Mouse (Mus musculus): ENCODE results near the gene Col8a1. TPM values are rescaled to one million over a fixed set of nuclear protein-coding genes. Genes with fewer than 3 reads are reported as not detected.

Col8a1 gene
- total RNA-seq (2021) = 1 to 10 TPM in 1 of 2 experiments, under 1 TPM in 1; 0.83 to 3.0 TPM
- long read RNA-seq = 0 reads

DNA sequence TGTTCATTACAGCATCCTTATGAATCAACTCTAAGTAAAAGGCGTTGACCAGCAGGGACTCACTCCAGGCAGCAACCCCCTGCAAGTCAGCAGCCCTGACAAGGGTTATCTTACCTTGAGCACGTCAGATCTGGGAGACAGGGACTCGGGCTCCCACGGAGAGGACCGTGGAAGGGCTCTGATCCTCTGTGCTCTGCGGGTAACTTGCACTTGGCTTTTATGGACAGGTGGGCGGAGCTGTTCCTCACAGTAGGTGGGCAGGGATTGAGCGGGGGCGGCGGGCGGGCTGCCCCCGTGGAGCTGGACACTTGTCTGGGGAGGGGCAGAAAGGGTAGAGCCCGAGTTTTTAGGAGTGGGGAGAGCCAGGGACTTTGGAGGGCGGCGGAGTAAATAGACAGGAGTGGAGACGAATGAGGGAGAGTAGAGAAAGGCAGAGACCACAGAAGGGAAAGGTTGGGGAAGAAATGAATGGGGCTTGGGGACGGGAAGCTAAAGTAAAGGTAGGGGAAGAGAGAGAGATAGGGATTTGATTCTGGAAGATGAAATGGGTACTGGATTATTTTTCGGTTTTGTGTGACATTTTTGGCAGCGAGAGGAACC is at the start of gene Col8a1:
Gene Col8a1, minus strand, starts transcription at position 212 of the 600 bp plus-strand sequence.
- no peak for DNase-seq (ENCODE audit: low spot score in 2 of 2)

DNA sequence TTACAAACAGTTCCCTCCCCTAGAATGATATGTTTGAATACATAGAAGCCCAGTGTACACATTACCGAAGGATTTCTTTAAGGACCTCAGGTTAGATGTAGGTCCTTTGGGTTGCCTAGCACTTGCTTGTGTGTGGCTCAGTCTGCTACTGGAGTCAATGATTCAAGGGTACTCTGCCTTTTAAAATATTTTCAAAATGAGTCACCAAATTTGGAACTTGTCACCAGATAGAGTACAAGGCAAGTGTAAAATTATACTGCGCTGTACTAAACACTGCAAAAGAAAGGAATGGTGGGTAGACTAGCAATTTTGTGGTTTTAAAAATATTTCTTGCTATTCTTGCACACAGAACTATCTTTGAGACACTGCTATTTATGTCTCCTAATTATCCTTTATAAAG is 47.3 kb upstream of the Col8a1 start:
- DNase-seq (ENCODE audit: low spot score in 2 of 2) = no peak

DNA sequence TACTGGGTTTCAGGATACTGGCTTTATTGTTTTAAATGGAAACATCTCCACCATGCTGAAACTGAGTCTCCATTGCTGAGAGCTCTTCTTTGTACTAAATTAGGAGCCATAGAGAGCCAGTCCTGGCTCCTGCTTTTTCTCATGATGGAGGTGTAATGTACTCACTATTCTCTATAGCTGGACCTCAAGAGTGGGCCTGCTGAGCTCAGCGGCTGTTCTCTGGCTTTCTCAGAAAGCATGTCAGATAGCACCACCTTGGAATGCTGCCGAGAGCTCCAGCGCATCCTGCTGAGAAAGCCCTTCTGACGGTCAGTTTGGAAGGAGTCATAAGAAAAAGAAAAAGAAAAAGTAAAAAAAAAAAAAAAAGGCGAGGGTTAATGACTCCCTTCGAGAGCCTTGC is 41.8 kb upstream of the Col8a1 start:
- no peak for DNase-seq (ENCODE audit: low spot score in 2 of 2)

DNA sequence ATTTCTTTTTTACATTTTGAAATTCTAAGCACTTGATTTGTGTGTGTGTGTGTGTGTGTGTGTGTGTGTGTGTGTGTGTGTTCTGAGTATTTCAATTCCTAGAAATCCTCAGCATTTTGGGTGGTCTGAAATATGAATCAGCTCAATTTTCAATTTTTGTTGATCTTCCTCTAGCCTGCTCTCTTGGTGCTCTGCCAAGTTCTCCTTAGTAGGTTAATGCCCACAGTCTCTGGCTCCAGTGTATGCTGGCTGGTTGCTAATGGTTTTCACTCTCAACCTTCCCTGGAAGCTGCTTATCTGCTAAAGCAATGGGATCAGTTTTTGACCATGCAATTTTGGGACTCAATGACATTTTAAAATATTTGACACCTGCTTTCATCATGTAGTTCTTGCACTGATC is 24.5 kb upstream of the Col8a1 start:
- DNase-seq (ENCODE audit: low spot score in 2 of 2) = no peak

DNA sequence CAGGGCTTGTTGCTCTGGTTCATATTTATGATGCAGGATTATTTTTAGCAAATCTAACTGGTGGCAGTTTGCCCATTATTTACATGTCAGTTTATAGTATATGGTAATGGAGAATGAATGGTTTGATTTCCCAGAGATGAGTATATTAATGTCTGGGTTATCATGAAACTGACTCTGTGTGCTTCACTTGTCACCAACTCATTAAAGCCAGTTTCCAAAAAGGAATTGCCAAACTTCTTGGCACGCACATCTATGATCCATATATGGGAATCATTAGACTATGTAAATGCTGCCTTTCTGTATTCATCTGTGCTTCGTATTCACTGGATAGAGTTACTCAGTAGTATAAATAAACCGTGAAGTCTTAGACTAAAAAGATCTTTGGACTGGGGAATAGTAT is 11.1 kb upstream of the Col8a1 start:
- no peak for DNase-seq (ENCODE audit: low spot score in 2 of 2)

DNA sequence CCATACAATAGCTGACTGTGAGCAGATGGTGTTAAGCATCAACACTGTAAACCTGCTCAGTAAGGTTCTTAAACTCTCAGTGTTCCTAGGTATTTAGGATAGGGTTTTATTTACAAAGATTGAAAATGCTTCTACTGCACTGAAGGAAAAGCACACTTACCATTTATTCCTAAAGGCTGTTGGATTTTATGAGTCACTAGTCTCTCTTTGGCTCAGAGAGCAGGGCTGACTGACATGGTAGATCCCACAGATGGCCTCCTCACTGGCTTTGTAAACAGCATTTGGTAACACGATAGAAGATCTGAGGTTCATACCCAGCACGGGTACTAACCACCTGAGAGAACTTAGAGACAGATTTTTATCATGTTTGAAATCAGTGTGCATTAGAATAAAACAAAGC is 5.3 kb upstream of the Col8a1 start:
- no peak for DNase-seq (ENCODE audit: low spot score in 2 of 2)

DNA sequence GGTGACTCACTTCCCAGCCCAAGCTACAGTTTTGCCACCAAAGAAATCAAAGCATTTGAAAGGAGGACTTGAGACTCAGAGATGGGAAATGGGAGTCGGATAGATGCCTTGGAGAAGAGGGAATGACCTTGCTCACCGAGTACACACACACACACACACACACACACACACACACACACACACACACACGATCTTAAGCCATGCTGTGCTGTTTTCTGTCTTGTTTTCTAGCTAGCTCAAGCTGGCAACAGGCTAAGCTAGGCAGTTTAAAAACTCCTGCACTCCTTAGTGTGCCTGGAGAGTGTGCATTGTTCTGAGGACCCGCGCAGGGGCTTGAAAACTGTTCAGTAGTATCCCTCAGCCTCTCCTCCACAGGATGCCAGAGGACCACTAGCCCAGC is 1.2 kb upstream of the Col8a1 start:
- no peak for DNase-seq (ENCODE audit: low spot score in 2 of 2)

DNA sequence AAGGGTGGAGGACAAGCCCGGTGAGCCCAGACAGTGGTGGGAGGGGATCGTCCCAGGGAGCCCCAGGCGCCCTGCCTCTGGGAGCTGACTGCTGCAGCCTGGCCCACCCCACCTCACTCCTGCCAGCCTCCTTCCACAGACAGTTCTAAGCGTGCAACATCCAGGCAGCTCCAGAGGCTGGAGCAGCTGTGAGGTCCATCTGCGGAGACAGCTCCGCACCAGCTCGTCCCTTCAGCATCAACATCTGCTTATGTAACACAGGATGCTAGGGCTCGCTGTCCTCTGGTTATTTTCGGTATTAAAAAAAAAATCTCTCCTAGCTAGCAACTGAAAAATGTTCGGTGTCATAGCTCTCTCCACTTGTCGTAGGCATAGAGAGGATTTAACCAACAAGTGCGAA is 704 bp upstream of the Col8a1 start:
- DNase-seq (ENCODE audit: low spot score in 2 of 2) = peak; percentile 10 to 14

DNA sequence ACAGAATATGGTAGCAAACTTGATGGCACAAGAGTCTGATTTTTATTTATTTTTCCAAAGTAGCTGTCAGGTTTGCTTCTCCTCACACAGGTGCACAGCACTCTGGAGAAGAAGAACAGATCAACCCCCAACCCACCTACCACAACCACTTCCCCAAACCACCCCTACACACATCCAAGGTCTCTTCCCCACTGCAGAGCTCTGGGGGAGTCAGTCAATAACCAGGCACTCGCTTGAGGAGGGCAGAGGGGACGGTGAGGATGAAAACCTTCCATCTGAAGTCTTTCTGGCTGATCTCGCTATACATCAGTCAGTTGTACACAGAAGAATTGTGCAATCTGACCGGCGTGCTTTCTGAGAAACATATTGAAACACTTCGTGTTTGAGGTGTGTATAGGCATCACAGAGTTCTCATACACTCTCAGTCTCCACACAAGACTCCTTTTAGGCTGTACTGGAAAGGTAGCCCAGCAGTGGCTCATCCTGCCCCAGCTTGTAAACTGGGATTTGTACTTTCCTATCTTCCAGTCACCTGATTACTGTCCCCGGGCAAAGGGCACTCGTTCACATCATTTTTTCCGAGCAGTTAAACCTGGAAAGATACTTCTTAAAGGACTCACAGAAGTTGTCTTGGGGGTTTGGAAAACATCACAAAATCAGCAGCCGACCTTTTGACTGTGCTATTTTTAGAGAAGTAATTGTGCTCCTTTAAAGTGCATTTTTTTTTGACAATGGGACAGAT is 827 bp downstream of the Col8a1 start:
- no peak for DNase-seq (ENCODE audit: low spot score in 2 of 2)

DNA sequence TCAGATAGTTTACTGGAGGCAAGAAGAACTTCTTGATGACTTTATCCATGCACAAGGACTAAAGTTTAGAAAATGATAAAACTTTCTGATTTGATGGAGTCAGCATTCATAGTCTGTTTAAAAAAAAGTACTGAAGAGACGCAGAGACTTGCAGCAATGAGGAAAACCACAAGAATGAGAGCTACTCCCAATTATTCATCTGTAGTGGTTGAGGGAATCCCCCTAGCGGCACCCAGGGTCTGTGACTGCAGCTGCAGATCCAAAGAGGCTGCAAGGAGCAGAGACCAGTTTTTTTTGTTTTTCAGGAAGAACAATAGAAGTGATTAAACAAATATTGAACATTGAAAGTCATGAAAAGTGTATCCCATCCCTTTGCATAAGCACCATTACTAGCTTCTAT is 4.0 kb downstream of the Col8a1 start:
- DNase-seq (ENCODE audit: low spot score in 2 of 2) = no peak

DNA sequence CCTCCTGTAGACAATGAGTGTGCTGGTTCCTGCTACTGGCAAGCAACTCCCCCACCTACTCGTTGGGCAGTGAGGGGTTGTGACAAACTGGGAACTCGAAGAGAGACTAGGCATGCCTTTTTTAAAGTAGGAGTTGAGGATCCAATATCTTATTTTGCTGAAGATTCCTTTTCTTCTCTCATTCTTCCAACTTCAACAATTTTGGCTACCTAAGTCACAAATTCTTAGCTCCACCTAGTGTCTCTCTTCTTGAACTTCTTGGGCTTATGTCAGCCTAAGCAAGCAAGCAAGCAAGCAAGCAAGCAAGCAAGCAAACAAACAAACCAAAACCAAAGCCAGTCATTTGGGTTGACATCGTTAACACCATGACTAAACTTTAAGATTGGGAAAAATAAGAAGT is 6.4 kb downstream of the Col8a1 start:
- DNase-seq (ENCODE audit: low spot score in 2 of 2) = no peak

DNA sequence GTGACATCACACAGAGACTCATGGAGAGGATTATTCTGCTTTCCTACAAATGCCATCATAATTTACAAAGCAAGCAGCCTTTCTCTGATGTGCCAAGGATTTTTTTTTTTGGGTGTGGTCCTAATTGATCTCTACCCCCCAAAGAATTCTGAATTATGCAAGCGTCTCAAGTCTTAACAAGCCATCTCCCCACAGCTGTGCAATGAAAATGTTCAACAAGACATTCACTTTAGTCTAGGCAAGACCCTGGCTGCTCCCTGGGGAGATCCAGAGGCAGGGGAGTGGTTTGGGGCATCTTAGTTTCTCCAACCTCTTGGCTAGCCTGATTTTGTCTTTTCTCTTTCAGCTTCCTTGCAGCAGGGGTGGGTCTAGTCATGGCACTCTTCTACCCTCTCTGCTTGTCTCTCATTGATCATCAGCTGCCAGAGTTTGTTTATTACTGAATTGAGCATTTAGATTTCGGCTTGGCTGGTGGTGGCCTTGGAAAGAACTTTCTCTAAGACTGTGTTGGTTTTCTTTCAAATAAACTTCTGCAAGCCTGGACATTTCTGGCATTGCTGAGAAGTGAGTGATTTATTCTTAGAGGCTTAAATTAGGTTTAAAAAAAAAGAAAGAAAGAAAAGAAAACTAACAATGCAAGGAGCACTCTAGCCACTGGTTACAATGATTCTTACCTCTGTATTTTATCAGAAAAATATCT is 7.0 kb downstream of the Col8a1 start:
- DNase-seq (ENCODE audit: low spot score in 2 of 2) = no peak

DNA sequence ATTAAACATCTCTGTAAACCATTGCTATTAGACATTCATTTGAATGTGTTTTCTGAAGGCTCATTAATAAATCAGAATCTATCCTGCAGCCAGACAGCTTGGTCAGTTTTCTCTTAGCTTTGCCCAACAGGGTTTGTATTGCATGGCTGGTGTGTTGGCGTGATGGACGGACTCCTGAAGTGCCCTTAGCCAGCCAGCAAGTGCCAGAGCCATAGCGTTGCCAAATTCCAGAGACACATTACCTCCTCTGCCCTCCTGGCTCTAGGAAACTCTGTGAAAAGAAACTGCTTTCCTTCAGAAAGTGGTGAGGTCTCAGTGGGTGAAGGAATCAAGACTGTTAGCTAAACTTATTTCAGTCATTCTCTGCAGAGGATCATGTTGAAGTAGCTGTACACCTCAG is 14.4 kb downstream of the Col8a1 start:
- no peak for DNase-seq (ENCODE audit: low spot score in 2 of 2)

DNA sequence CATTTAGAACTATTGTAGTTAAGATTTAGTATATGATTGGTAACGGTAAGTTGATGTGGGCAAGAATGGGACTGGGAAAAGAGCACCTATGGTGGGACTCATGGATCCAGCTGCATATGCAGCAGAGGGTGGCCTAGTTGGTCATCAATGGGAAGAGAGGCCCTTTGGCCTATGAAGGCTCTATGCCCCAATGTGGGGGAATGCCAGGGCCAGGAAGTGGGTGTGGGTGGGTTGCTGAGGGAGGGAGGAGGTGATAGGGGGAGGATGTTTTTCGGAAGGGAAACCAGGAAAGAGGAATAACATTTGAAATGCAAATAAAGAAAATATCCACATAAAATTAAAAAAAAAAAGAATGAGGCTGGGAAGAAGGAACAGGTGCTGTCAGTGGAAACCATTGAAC is 19.6 kb downstream of the Col8a1 start:
- DNase-seq (ENCODE audit: low spot score in 2 of 2) = no peak

DNA sequence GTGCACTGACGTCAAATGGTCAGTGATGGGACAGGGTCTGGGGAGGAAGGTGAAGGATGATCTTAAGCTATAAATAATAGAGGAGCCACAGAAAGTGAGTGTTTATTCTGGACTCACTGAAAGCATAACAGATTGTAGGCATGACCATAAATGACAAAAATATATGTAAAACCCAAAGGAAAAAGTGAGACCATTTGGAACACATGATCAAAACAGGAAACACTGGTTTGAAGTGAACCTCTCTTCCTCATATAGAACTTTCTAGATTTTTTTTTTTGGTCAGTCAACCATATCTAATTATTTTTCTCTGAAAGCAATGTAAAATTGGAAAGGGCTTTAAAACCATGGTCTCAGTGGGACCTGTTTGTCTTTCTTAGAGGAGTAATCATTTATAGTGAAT is 21.0 kb downstream of the Col8a1 start:
- DNase-seq (ENCODE audit: low spot score in 2 of 2) = no peak

DNA sequence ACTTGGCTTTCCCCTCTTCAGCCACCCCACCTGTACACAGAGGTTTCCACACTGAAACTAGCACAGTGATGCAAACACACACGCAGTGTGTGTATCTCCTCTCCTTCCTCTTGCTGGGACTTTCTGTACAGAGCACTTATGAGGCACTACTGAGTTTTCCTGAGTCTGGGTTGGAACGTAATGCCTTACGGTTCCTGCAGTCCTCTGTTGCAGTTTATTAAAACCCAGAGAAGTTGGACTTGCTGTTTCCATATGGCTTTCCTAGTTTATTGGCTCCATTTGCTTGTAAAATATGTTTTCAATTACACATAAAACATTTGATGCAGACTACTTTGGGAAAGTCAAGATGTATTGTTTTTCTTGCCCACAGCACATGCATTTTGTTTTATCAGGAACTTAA is 21.4 kb downstream of the Col8a1 start:
- no peak for DNase-seq (ENCODE audit: low spot score in 2 of 2)

DNA sequence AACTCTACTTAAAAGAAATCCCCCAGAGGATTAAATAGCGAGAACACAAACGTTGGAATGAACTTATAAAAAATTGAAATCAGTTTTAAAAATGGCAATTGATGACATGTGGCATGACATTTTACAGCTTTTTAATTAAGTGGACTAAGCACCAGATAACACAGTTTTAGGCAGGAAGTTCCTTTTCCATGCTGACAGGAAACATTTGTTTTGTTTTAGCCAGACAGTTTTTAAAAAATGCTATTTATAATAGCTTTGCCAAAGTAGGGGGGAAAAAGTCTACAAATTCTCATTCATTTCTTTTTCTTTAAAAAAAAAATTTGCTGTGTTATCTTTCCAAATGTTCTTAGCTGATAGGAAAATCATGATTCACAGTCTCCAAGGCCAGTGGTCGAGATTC is 29.6 kb downstream of the Col8a1 start:
- no peak for DNase-seq (ENCODE audit: low spot score in 2 of 2)

DNA sequence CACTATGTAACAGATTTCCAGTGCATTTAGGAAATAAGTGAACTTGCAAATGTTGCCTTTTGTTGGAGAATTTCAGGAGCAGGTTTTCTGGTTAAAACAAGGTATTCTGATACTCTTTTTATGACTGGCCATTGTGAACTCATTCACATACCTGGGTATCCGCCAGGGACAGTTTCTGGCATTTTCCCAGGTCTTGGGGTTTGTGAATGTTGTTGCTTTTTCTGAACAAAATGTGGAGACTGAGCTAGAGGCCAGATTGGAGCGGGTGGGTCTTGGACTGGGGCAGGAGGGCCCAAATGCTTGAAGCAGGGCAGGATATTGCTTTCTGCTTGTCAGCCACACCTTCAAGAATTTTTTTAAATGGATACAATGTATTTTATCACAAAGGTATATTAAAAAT is 35.6 kb downstream of the Col8a1 start:
- no peak for DNase-seq (ENCODE audit: low spot score in 2 of 2)

DNA sequence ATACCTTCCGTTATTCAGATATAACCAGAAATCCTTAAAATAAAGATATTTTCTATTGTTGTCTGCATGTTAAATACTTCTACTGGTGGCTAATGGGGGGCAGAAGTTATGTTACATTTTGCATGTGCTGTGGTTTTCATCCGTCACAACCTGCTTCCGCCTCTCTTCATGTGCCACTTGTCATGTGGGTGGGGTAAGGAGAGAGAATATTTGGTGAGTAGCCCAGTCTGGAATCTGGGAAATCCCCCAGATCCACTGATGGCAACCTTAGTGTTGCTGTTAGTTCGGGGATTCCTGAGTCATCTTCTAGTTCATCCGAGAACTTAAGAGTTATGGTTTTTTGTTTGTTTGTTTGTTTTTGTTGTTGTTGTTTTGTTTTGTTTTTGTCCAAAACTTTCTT is 55.8 kb downstream of the Col8a1 start:
- no peak for DNase-seq (ENCODE audit: low spot score in 2 of 2)

DNA sequence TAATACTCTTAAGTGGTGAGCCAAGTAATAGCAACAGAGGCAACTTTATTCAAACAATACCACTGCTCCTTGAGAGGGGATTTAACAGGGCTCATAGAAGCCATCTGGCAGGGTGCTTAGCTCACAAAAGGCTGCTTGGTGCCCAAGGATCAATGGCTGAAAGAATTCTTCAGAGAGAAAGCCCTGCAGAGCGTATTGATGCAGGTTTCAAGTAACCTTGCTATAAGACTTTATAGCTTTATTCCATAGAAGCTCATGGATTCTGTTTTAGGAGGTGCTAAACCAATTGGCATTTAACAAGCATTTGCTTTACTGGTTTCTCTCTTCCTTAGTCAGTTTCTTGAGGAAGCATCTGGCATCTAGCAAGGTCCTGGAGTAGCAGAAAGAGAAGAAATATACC is 59.8 kb downstream of the Col8a1 start:
- DNase-seq (ENCODE audit: low spot score in 2 of 2) = no peak

DNA sequence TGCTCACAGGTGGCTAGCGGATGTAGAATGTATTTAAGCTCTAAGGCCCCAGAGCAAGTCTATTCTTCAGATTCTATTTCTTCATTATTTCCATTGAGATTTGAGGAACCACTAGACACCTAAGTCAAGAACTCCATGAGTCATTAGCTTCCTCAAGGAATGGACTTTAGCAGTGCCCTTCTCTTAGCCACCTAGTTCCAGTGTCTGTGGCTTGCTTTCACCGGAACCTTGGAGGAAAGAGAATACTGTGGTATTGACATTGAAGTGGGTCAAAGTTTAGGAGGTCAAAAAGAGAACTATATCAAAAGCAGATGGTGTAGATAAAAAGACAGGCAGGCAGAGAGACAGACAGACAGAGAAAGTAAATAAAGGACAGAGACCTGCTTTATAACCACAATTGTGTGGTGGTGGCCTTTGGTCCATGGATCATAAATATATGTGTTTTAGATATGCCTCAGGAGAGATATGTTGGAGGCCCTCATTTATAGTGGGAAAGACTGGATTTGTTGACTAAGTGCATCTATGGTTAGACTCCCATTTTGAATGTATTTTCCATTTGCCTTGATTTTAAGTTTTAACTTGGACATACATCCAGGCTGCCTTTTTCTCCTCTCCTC is 60.5 kb downstream of the Col8a1 start:
- no peak for DNase-seq (ENCODE audit: low spot score in 2 of 2)

DNA sequence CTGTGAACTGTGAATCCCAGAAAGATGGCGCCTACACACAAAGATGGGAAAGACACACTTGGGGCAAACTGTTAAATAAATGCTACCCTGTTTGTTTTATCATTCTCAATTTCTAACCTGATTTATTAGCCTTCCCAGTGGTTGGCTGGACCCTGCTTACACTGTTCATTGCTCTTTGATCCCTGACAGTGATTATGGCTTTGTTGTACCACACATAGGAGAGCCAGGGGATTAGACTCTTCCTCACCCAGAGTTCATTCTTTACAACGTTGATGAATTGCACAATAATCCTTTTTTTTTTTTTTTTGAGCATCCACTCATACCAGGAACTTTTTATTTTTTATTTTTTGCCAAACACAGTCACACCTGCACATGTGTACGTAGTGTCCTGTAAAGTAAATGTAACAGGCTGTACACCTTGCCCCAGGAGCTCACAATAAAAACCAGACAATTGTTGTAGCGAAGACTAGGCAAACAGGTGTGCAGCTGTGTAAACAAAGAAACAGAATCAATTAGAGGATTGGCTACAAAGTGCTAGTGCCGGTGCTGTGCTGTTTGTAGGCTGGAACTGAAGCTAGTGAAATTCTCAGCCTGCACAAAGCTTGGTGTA is 68.6 kb downstream of the Col8a1 start:
- DNase-seq (ENCODE audit: low spot score in 2 of 2) = no peak

Measured in layer of hippocampus, postnatal 10 days (tissue).